Mouse (Mus musculus): Measurements from ENCODE around the gene Pbld2.

DNA sequence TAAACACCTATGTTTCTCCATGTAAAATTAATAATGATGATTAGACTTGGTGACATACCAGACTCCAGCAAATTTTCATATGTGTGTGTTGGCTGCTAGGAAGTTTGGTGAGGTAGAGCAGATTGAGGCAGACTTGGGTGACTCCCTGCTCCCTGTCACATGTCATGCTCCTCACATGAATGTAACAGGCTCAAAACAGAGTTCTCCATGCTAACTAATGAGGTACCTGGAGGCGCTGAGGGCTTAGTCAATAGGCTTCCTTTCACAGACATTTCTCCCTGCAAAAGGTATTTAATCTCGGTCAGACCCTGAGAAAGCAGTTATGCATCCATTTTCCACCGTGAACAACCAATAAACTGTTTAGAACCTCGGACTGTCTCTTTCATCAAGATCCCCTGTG is 4.3 kb downstream of the Pbld2 start:
- TF ChIP-seq CTCF (IDR thresholded peaks at IDR 0.05; ENCODE audit: borderline replicate concordance, insufficient read depth, low read depth, low read length) = no peak
- TF ChIP-seq POLR2A (IDR thresholded peaks at IDR 0.05; ENCODE audit: borderline replicate concordance, insufficient read depth, low read length) = no peak
